Mouse (Mus musculus) CH12.LX (cell line): ENCODE measurements around the gene Otud7a.

ENCODE experiments used
- CTCF ChIP-seq, 2 experiments: IDR thresholded peaks in 1 of 2; conservative IDR thresholded peaks in 1 of 2; 2 replicates each; pipeline ENCODE4 v1.5.1; 2011 to 2012; ENCODE audit warnings: low read depth in 2 of 2, low read length in 2 of 2, improper control_type of control experiment in 1 of 2, inconsistent platforms in 1 of 2, mild to moderate bottlenecking in 1 of 2, moderate library complexity in 1 of 2
- EP300 ChIP-seq: IDR thresholded peaks from 2 replicates; pipeline ENCODE4 v1.6.1; 2011; ENCODE audit warnings: low read length, improper control_type of control experiment
- ETS1 ChIP-seq: conservative IDR thresholded peaks from 2 replicates; pipeline ENCODE4 v1.6.1; 2012; ENCODE audit warnings: low read depth, mild to moderate bottlenecking, inconsistent platforms, low read length, improper control_type of control experiment, moderate library complexity
- HCFC1 ChIP-seq: IDR thresholded peaks from 2 replicates; pipeline ENCODE4 v1.6.1; 2012; ENCODE audit warnings: low read depth, mild to moderate bottlenecking, inconsistent platforms, low read length, improper control_type of control experiment
- KAT2A ChIP-seq: IDR thresholded peaks from 2 replicates; pipeline ENCODE4 v1.6.1; 2012; ENCODE audit warnings: low read length, improper control_type of control experiment, inconsistent platforms; ENCODE audit not compliant: insufficient replicate concordance
- MYC ChIP-seq: IDR thresholded peaks from 2 replicates; pipeline ENCODE4 v1.6.1; 2011; ENCODE audit warnings: low read depth, mild to moderate bottlenecking, improper control_type of control experiment, low read length
- TBP ChIP-seq: conservative IDR thresholded peaks from 2 replicates; pipeline ENCODE4 v1.6.1; 2011; ENCODE audit warnings: low read depth, low read length, improper control_type of control experiment
- ZMIZ1 ChIP-seq: IDR thresholded peaks from 2 replicates; pipeline ENCODE4 v1.6.1; 2012; ENCODE audit warnings: low read depth, mild to moderate bottlenecking, inconsistent platforms, low read length, improper control_type of control experiment
- ZNF384 ChIP-seq: IDR thresholded peaks from 2 replicates; pipeline ENCODE4 v1.6.1; 2012; ENCODE audit warnings: low read depth, low read length, improper control_type of control experiment, inconsistent platforms

- TF ChIP-seq ZNF384, result no peak
- no peak for TF ChIP-seq TBP
- no peak for TF ChIP-seq CTCF (conservative IDR thresholded peaks at IDR 0.05 in 1 of 2, IDR thresholded peaks at IDR 0.05 in 1 of 2; ENCODE audit: low read depth in 2 of 2, low read length in 2 of 2)
- TF ChIP-seq EP300, result no peak
- TF ChIP-seq HCFC1, result no peak
- no peak for TF ChIP-seq ETS1
- no peak for TF ChIP-seq MYC
- TF ChIP-seq KAT2A, result no peak
- no peak for TF ChIP-seq ZMIZ1
Observed at GRCm38 (mm10) chr7:63556324-63556723, 111.8 kb downstream of the Otud7a start.
